Mouse (Mus musculus): Measurements from ENCODE around the gene Gstm6.

- TF ChIP-seq CTCF (IDR thresholded peaks at IDR 0.05; ENCODE audit: insufficient read depth, low read depth, low read length) (no peak), POLR2A (IDR thresholded peaks at IDR 0.05; ENCODE audit: insufficient read depth, low read depth, low read length) (no peak)
These were observed 37.6 kb downstream of the Gstm6 start for GRCm38 (mm10) chr3:107905942-107906341.

Measured in olfactory bulb, adult 2 months (tissue).